Mouse (Mus musculus) lung, postnatal 0 days (tissue): ENCODE results near the gene Gp9.

ENCODE experiments used
- CTCF ChIP-seq: IDR thresholded peaks from 2 replicates; pipeline ENCODE4 v1.5.1; 2016; ENCODE audit warnings: antibody characterized with exemption, mild to moderate bottlenecking
- EP300 ChIP-seq: IDR thresholded peaks from 2 replicates; pipeline ENCODE4 v1.6.1; 2016; ENCODE audit warnings: antibody characterized with exemption, mild to moderate bottlenecking, control low read depth

GRCm38 (mm10) chr6:87732151-87733011, 45.5 kb upstream of the Gp9 start:
- TF ChIP-seq CTCF (no peak), EP300 (no peak)
